Mouse (Mus musculus) liver, adult 2 months (tissue): ENCODE results near the gene Fam229a. TPM values are rescaled to one million over a fixed set of nuclear protein-coding genes. Genes with fewer than 3 reads are reported as not detected.

Source experiments
- DNase-seq: peaks from one replicate; pipeline ENCODE4 v3.0.0-alpha.2; 2011; ENCODE audit warnings: low read depth, low spot score; ENCODE audit errors: extremely low read depth
- H3K27ac ChIP-seq: fragments of 200-500 bp; replicated peaks from 2 replicates; pipeline ENCODE4 v1.5.1; 2012; ENCODE audit warnings: low read depth, mild to moderate bottlenecking, control low read depth, inconsistent platforms, low read length; ENCODE audit not compliant: insufficient read depth
- H3K27me3 ChIP-seq: fragments of 200-500 bp; 2 replicates; pipeline ENCODE4 v1.6.1; 2012; ENCODE audit warnings: mild to moderate bottlenecking, moderate library complexity, low read length, inconsistent platforms; ENCODE audit not compliant: control insufficient read depth, insufficient read depth
- H3K36me3 ChIP-seq: fragments of 200-500 bp; 2 replicates; pipeline ENCODE4 v1.6.1; 2012; ENCODE audit warnings: low read length, inconsistent platforms; ENCODE audit not compliant: control insufficient read depth, insufficient read depth
- H3K4me1 ChIP-seq: fragments of 200-500 bp; 2 replicates; pipeline ENCODE4 v1.6.1; 2011; ENCODE audit warnings: low read length; ENCODE audit not compliant: control insufficient read depth, insufficient read depth
- H3K4me3 ChIP-seq: fragments of 200-500 bp; 2 replicates; pipeline ENCODE4 v1.5.1; 2011; ENCODE audit warnings: low read depth, mild to moderate bottlenecking, control low read depth, low read length, moderate library complexity; ENCODE audit not compliant: insufficient read depth
- H3K79me2 ChIP-seq: fragments of 200-500 bp; 2 replicates; pipeline ENCODE4 v1.6.1; 2012; ENCODE audit warnings: inconsistent platforms, mild to moderate bottlenecking, low read length, moderate library complexity; ENCODE audit not compliant: control insufficient read depth, insufficient read depth
- H3K9ac ChIP-seq: fragments of 200-500 bp; 2 replicates; pipeline ENCODE4 v1.6.1; 2012; ENCODE audit warnings: low read depth, mild to moderate bottlenecking, control low read depth, inconsistent platforms, low read length
- CTCF ChIP-seq: fragments of 200-500 bp; IDR thresholded peaks from 2 replicates; pipeline ENCODE4 v1.5.1; 2011; ENCODE audit warnings: low read depth, low read length, control low read depth
- POLR2A ChIP-seq: fragments of 200-500 bp; IDR thresholded peaks from 2 replicates; pipeline ENCODE4 v1.6.1; 2011; ENCODE audit warnings: low read length, control low read depth; ENCODE audit not compliant: insufficient read depth; ENCODE audit errors: extremely low read depth
- WGBS: fragments of 180-500 bp; shearing (Covaris S2); methylation state at CpG from one replicate; pipeline ENCODE4 v1.1.7; 2018; 5-methylcytosine and 5-hydroxymethylcytosine counted together
- polyA plus RNA-seq: library from polyadenylated mRNA; depleted of rRNA; stranded (reverse); fragments of >200 nt; gene quantifications from 2 replicates; pipeline ENCODE4 v1.2.3, GENCODE M21; 2012
- total RNA-seq: library from RNA; depleted of rRNA; stranded (reverse); fragments of >200 nt; gene quantifications from 2 replicates; pipeline ENCODE4 v1.2.3, GENCODE M21; 2014

Fam229a gene
- total and polyA plus RNA-seq, 2 experiments = 0.38 TPM; not detected in 1

DNA sequence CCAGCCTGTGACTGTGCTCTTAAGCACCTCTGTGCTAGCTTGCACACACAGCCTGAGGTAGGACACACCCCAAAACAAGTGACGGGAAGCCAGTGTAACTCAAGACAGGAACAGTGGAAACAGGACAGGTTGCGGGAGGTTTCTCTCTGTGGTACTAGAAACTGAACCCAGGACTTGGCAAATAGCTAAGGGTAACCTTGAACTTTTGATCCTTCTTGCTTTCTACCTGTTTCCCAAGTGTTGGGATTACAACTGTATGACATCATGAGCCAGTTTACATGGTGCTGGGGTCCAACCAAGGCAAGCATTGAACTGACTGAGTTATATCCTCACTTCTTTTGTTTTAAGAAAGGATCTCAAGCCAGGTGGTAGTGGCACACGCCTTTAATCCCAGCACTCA, 11.1 kb upstream of the Fam229a start:
- Histone ChIP-seq H3K79me2 (no peaks in the 10 kb centered on the region), H3K27ac (no peak overlapping the region), H3K27me3 (no peaks in the 10 kb centered on the region), H3K9ac (no peak overlapping the region), H3K4me3 (no peak overlapping the region), H3K4me1 (peaks cover 2% of the 10 kb centered on the region; the same call in 1 of the 2 replicates), H3K36me3 (peaks cover 21% of the 10 kb centered on the region)
- DNase-seq = peak; percentile 62
- 64% methylated on average over 3 of the region's 3 CpGs for WGBS
- TF ChIP-seq POLR2A (no peak), CTCF (no peak)

DNA sequence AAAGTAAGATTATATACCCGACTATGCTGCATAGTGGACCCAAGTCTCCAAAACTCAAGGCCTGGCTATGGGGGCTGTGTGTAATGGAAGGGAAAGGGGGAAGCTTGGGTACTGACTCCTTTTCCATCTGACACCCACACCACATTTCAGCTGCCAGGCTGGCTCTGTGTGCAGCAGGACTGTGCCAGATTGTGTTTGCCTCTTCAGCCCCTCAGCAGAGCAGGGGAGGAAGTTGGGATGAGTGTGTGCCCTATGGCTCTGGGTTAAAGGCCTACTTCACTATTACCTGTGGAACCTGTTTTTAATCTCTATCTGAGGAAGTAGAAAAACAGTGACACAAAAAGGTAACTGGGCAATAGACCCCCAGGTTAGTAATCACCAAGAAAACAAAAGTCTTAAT, 9.9 kb upstream of the Fam229a start:
- Histone ChIP-seq H3K4me3 (no peak overlapping the region), H3K36me3 (peaks cover 23% of the 10 kb centered on the region), H3K27ac (no peak overlapping the region), H3K4me1 (peaks cover 2% of the 10 kb centered on the region; the same call in 1 of the 2 replicates), H3K79me2 (no peaks in the 10 kb centered on the region), H3K9ac (no peak overlapping the region), H3K27me3 (no peaks in the 10 kb centered on the region)
- TF ChIP-seq CTCF (no peak), POLR2A (no peak)
- no peak for DNase-seq
- WGBS = 88% methylated on average over 1 of the region's 1 CpGs

DNA sequence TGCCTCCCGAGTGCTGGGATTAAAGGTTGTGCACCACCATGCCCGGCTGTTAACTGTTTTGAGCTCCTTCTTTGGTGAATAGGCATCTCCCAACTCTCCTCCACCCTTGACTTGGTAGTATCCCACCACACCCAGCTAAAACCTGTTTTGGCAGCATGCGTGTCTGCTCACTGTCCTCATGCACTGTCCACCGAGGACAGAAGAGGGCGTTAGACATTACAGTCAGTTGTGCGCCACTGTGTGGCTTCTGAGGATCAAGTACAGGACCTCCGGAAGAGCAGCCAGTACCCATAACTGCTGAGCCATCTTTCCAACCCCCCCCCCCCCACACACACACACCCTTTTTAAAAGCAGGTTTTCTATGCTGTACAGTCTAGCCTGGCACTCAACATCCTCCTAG, 3.7 kb downstream of the Fam229a start:
- H3K9ac ChIP-seq = no peak overlapping the region
- H3K4me1 ChIP-seq = peaks cover 3% of the 10 kb centered on the region; the same call in 1 of the 2 replicates
- no peaks in the 10 kb centered on the region for H3K36me3 ChIP-seq
- H3K79me2 ChIP-seq = no peaks in the 10 kb centered on the region
- H3K27ac ChIP-seq = peak overlapping the region; percentile 83
- no peak overlapping the region for H3K4me3 ChIP-seq
- no peak for DNase-seq
- peaks cover 3% of the 10 kb centered on the region for H3K27me3 ChIP-seq
- no peak for TF ChIP-seq POLR2A
- peak; percentile 62 for TF ChIP-seq CTCF
- 82% methylated on average over 7 of the region's 7 CpGs for WGBS

DNA sequence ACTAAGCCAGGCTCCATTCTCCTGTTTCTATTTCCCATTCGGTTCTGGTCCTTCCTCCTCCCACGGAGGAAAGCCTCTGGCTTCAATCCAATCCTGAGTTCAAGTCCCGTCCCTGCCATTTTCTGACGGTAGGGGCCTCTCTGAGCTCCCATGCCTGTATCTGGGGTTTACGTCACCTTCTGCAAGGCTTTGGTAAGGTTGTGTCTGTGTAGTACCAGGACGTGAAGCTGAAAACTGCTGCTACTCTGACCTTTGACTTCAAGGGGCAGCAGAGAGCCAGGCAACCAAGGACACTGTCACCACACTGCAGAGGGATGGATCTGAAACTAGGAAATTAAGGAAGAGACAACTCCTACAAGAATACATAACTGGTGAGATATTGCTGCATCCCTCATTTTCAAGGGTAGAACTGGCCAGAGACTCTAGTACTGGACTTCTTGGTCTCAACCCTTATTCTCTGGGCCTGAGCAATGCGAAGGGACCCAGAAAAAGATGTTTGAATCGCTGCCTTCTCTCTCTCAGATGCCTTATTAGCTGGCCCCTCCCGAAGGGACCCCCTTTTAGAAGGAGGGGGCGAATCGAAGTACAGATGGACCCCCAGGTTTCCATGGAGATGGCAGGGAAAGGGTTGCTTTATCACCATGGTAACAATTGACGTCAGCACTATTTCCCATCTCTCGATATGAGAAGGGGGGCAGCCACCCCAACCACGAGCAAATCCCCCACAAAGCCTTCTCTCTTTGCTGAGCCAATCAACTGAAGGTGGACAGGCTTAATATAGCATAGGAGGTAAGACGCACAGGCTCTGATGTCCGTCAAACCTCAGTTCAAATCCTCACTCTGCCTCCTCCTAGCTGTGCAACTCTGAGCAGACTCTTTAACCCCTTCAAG, 4.9 kb downstream of the Fam229a start:
- Histone ChIP-seq H3K36me3 (no peaks in the 10 kb centered on the region), H3K4me1 (0 out of 2 replicates have a peak, but pooled peaks cover 3% of the 10 kb centered on the region), H3K27ac (peak overlapping the region; percentile 83), H3K9ac (0 out of 2 replicates have a peak overlapping the region, but pooled peaks have one; percentile 10), H3K4me3 (no peak overlapping the region), H3K27me3 (peaks cover 3% of the 10 kb centered on the region), H3K79me2 (no peaks in the 10 kb centered on the region)
- 46% methylated on average over 16 of the region's 16 CpGs for WGBS
- DNase-seq = peak; percentile 34
- TF ChIP-seq POLR2A (no peak), CTCF (peak; percentile 13; the same call in 1 of the 2 replicates)

DNA sequence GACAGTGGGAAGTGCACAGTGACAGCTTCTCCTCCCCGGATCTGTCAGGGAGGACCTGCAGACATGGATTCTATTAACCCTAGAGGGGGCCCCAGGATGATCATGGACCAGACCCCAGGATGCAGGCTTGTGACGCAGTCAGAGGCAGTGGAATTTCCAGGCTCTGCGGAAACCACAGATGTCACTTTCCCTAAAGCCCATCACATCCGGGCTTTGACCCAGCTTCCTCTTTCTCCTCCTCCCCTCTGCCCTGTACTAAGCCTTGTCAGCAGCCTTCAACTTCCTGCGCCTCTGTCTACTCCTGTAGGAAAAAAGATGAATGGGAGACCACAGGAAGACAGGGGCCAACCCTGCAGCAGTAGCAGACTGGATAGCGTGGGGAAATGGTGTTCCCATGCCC, 5.6 kb downstream of the Fam229a start:
- H3K9ac ChIP-seq = no peak overlapping the region
- H3K27ac ChIP-seq = peak overlapping the region; percentile 83
- no peaks in the 10 kb centered on the region for H3K36me3 ChIP-seq
- TF ChIP-seq CTCF (no peak), POLR2A (no peak)
- no peak overlapping the region for H3K4me3 ChIP-seq
- DNase-seq = peak; percentile 39
- 54% methylated on average over 6 of the region's 6 CpGs for WGBS
- H3K4me1 ChIP-seq = 0 out of 2 replicates have a peak, but pooled peaks cover 3% of the 10 kb centered on the region
- H3K27me3 ChIP-seq = no peaks in the 10 kb centered on the region; the same call in none of the 2 replicates
- no peaks in the 10 kb centered on the region for H3K79me2 ChIP-seq

DNA sequence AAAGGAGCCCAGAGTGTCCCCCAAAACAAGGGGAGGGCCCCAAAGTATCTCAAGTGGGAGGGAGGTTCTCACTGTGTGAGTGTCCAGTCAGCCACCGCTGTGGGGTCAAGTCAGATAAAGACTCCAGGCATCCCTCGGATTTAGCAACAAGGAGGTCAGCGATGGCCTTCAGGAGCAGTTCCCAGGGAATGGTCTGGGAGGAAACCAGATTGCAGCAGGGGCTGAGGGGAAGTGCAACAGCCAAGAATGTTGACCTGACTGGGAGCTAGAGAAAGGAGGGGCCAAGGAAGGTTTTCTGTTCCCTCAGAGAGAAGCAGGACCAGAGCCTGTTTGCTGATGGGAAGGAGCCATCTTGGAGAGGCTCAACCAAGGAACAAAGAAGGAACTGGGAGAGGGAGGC, 8.0 kb downstream of the Fam229a start:
- Histone ChIP-seq H3K9ac (no peak overlapping the region), H3K4me3 (no peak overlapping the region), H3K79me2 (no peaks in the 10 kb centered on the region), H3K4me1 (peaks cover 3% of the 10 kb centered on the region; the same call in 1 of the 2 replicates), H3K27ac (peak overlapping the region; percentile 79), H3K36me3 (no peaks in the 10 kb centered on the region), H3K27me3 (no peaks in the 10 kb centered on the region)
- TF ChIP-seq CTCF (no peak), POLR2A (no peak)
- 68% methylated on average over 3 of the region's 3 CpGs for WGBS
- peak; percentile 43 for DNase-seq
